Mouse (Mus musculus) bone marrow, adult 2 months (tissue): ENCODE measurements around the gene Tbxas1.

Experiments
- CTCF ChIP-seq: fragments of 200-500 bp; IDR thresholded peaks from 2 replicates; pipeline ENCODE4 v1.5.1; 2011; ENCODE audit warnings: low read length, control low read depth; ENCODE audit not compliant: control insufficient read depth, insufficient read depth
- POLR2A ChIP-seq: fragments of 200-500 bp; IDR thresholded peaks from 2 replicates; pipeline ENCODE4 v1.6.1; 2011; ENCODE audit warnings: low read depth, mild to moderate bottlenecking, control low read depth, low read length, borderline replicate concordance; ENCODE audit not compliant: control insufficient read depth

- TF ChIP-seq POLR2A (no peak), CTCF (no peak)
Observed at GRCm38 (mm10) chr6:38839891-38840290, 35.3 kb upstream of the Tbxas1 start.
